Mouse (Mus musculus) macrophage (primary cell): ENCODE data around the gene Ctsr. TPM values are rescaled to one million over a fixed set of nuclear protein-coding genes. Genes with fewer than 3 reads are reported as not detected.
"Not testable (repeated sequence)": the region's sequence is repeated elsewhere in the genome, so short reads cannot be mapped to it uniquely, and the experiment has no call there.

Experiments used
- H3K27ac ChIP-seq: fragments of 350-480 bp; formaldehyde crosslinking; 2 replicates; pipeline ENCODE4 v1.9.0; 2021
- H3K36me3 ChIP-seq: fragments of 350-480 bp; formaldehyde crosslinking; 2 replicates; pipeline ENCODE4 v1.9.0; 2021; ENCODE audit errors: inconsistent target
- H3K4me3 ChIP-seq: fragments of 350-480 bp; formaldehyde crosslinking; 2 replicates; pipeline ENCODE4 v1.9.0; 2021; ENCODE audit errors: inconsistent target
- H3K79me2 ChIP-seq: fragments of 350-480 bp; formaldehyde crosslinking; 2 replicates; pipeline ENCODE4 v1.9.0; 2021; ENCODE audit errors: inconsistent target
- WGBS: methylation state at CpG from one replicate; pipeline ENCODE4 v1.1.7; 2026; ENCODE audit warnings: inconsistent platforms; ENCODE audit not compliant: missing documents; 5-methylcytosine and 5-hydroxymethylcytosine counted together
- polyA plus RNA-seq: library from polyadenylated mRNA; stranded (reverse); fragments of 250-400 nt; gene quantifications from 3 replicates; pipeline ENCODE4 v1.2.4, GENCODE M21; 2018; ENCODE audit warnings: inconsistent platforms
- total RNA-seq, 78 experiments: library from RNA; depleted of rRNA; stranded (reverse); fragments of 250-400 nt; gene quantifications; 1 replicate in 9 of 78; 2 replicates in 24 of 78; 3 replicates in 43 of 78; 4 replicates in 2 of 78; pipeline ENCODE4 v1.2.4; 2018; ENCODE audit warnings: inconsistent platforms in 56 of 78

Gene Ctsr
- total RNA-seq (2018; cell fraction: chromatin; rRNA removed): not detected
- total RNA-seq (2018; cell fraction: cytosol; rRNA removed): not detected
- not detected for total RNA-seq (2018; cell fraction: nucleus; rRNA removed)
- polyA plus RNA-seq: not detected in 3 replicates

DNA sequence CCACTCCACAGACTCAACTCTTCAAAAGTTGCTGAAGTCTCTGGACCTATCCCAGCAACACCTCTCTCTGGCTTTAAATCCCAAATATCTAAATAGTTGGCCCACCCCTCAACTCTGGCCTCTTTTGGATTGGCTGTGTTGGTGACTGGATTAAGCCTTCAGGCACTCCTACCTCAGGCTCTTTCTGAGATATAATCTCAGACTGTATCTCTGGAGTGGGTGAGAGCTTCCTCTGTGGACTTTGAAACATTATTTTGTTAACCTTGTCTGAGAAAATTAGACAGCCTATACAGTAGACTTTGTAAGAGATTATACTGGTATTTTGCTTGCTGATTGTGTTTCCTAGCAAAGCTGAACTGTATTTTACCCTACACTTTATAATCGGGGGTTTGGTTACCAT is at the start of gene Ctsr:
Gene Ctsr, minus strand, starts transcription at position 101 of the 400 bp plus-strand sequence.
- Histone ChIP-seq H3K27ac (no peak within 1 kb of the TSS), H3K79me2 (no peaks in the 10 kb centered on the region), H3K36me3 (no peaks in the 10 kb centered on the region), H3K4me3 (no peak within 1 kb of the TSS)
- WGBS: 80% methylated on average over 1 of the region's 1 CpGs

DNA sequence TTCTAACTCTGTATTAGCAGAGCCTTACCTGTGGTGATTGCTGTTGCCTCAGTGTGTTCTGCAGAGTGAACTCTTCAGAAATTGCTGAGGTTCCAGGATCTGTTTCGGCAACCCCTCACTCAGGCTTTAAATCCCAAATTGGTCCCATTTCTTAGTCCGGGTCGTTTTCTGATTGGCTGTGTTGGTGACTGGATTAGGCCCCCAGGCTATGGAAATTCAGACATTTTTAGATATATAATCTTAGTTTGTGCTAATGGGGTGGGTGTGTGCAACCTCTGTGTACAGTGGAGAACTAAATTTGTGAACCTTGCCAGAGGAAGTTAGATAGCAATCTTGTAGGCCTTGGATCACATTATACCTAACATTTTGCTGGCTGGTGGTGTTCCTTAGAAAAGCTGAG is 39.3 kb upstream of the Ctsr start, which contains the start of gene Cts6:
Gene Cts6, minus strand, starts transcription at position 101 of the 400 bp plus-strand sequence.
- H3K4me3 ChIP-seq: no peak within 1 kb of the TSS
- H3K79me2 ChIP-seq: no peaks in the 10 kb centered on the region
- no peaks in the 10 kb centered on the region for H3K36me3 ChIP-seq
- WGBS: 97% methylated on average over 3 of the region's 3 CpGs
- no peak within 1 kb of the TSS for H3K27ac ChIP-seq

DNA sequence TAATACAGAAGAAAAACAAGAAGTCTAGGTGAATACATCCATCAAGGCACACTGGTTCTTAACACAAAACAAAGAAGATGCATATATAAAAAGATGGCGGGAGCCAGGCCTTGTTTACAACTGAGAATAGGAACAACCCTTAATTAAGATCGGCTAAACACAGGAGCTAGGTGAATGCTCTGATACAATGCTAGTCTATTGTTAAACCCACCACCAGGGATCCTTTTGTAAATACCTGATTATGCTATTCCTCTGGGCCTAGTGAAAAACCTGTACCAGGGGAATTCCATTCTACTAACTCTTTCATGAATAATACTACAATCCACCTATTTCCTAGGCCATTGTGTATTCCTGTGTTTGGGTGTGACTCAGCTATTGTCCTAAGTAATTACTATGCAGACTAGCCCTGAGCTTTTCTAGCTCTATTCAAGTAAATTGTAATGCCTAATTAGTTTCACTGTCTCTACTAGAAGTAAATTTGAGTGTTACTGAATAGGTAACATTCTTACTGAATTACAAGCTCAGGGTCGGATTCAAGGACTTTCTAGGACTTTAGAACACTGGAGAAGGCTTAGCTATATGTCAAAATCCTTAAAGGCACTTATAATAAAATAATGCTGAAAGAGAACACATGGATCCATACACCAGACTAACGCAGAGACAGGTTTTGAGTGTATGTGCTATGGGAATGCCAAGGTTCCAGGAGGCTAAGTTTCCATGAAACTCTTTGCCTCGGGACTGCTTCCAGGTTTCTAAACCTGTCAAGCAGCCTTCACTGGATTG is 21.3 kb upstream of the Ctsr start:
- H3K27ac ChIP-seq, H3K79me2 ChIP-seq, H3K4me3 ChIP-seq, H3K36me3 ChIP-seq: not testable (repeated sequence)
- 76% methylated on average over 5 of the region's 5 CpGs for whole genome bisulfite sequencing

DNA sequence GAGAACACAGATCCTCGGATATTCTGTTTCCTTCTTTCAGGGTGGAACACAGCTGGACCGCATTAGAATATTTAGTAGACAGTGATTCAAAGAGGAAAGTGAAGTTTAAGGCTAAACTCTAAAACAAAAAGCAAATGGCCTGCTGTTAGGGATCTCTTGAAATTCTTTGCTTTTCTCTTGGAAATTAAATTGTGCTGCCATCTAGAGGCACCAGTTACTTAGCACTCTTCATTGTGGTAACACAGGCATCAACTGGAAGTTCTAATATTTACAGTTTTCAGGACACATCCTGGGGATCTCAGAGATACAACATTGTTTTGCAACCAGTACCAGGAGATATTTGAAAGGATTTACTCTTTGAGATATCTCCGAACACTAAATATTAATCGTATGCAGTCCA is 566 bp upstream of the Ctsr start:
- H3K36me3 ChIP-seq: no peaks in the 10 kb centered on the region
- H3K4me3 ChIP-seq: no peak overlapping the region
- 84% methylated on average over 4 of the region's 4 CpGs for WGBS
- no peaks in the 10 kb centered on the region for H3K79me2 ChIP-seq
- H3K27ac ChIP-seq: no peak overlapping the region

Other genes with a start within 250 kb of the Ctsr start
- gene Gm49393, start 228.7 kb downstream of the Ctsr start, polyA plus RNA-seq: 1.2 TPM in 2 of 3 replicates, not detected in the other
- gene Gm49391, start 227.7 kb downstream of the Ctsr start, polyA plus RNA-seq: 0.50 to 17.9 TPM (median 4.7 TPM) in 3 replicates
- gene Ctla2a, start 227.6 kb downstream of the Ctsr start, polyA plus RNA-seq: 2.7 to 61.3 TPM (median 3.2 TPM) in 3 replicates
- not detected in 3 replicates for gene Tpbpa, start 222.3 kb downstream of the Ctsr start, polyA plus RNA-seq
- gene Ctsj, start 158.3 kb downstream of the Ctsr start, polyA plus RNA-seq: not detected in 3 replicates
- not detected in 3 replicates for gene Ctsq, start 123.6 kb downstream of the Ctsr start, polyA plus RNA-seq
- not detected in 3 replicates for gene Cts6, start 39.2 kb upstream of the Ctsr start, polyA plus RNA-seq
- not detected in 3 replicates for gene Cts8, start 91.1 kb upstream of the Ctsr start, polyA plus RNA-seq
- gene Gm49398, start 124.6 kb upstream of the Ctsr start, polyA plus RNA-seq: not detected in 3 replicates
- not detected in 3 replicates for gene Cts7, start 193.9 kb upstream of the Ctsr start, polyA plus RNA-seq